Mouse (Mus musculus): ENCODE results near the gene Espl1. TPM values are rescaled to one million over a fixed set of nuclear protein-coding genes. Genes with fewer than 3 reads are reported as not detected.

The Espl1 gene
- polyA plus RNA-seq, 1 experiment from 2014 or later = 7.0 TPM

DNA sequence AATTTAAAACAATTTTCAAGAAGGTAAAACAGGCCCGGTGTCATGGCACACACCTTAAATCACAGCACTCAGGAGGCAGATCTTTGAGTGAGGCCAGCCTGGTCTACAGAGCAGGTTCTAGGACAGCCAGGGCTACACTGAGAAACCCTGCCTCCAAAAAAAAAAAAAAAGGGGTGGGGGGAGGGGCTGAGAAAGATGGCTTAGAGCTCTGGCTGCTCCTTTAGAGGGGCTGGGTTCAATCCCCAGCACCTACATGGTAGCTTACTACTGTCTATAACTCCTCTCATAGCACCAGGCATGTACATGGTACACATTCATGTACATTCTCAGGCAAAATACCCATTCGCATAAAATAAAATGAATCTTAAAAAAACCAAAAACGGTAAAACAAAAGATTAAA, 48.4 kb downstream of the Espl1 start:
- Histone ChIP-seq H3K4me3 (replicated peaks; ENCODE audit: low read length) (no peak overlapping the region), H3K36me3 (replicated peaks; ENCODE audit: control insufficient read depth, insufficient read depth) (peaks cover 25% of the 10 kb centered on the region), H3K4me2 (replicated peaks) (no peak overlapping the region), H3K27ac (no peak overlapping the region), H3K27me3 (ENCODE audit: control insufficient read depth, insufficient read depth, low read length) (no peaks in the 10 kb centered on the region), H3K9ac (no peak overlapping the region), H3K9me3 (ENCODE audit: control insufficient read depth, low read length) (no peaks in the 10 kb centered on the region), H3K4me1 (replicated peaks; ENCODE audit: control insufficient read depth, insufficient read depth, low read length) (no peaks in the 10 kb centered on the region)
- DNase-seq (ENCODE audit: low spot score) (no peak), ATAC-seq (ENCODE audit: low FRiP score) (no peak)
- WGBS = 96% methylated on average over 3 of the region's 3 CpGs

DNA sequence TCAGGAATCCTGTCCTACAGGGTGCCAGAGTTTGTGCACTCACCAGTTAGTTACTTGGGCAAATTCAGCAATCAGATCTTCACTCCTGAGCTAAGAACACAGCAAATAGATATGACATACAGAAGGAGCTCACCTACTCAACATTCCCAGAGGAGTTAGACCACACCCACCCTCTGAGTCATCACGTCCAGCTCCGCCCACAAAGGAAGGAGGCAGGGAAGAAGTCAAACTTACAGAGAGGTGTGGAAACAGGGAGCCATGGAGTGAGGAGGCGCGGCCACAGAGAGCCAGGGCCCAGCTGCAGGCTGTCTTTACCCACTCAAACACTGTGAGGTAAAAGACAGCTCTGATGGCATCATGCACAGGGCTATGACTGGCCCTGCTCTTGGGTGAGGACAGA, 50.4 kb downstream of the Espl1 start:
- no peak for DNase-seq (ENCODE audit: low spot score)
- 73% methylated on average over 4 of the region's 4 CpGs for WGBS
- H3K4me1 ChIP-seq (replicated peaks; ENCODE audit: control insufficient read depth, insufficient read depth, low read length) = peaks cover 6% of the 10 kb centered on the region
- no peak overlapping the region for H3K4me2 ChIP-seq (replicated peaks)
- H3K9ac ChIP-seq = no peak overlapping the region
- H3K27me3 ChIP-seq (ENCODE audit: control insufficient read depth, insufficient read depth, low read length) = no peaks in the 10 kb centered on the region
- H3K36me3 ChIP-seq (replicated peaks; ENCODE audit: control insufficient read depth, insufficient read depth) = peaks cover 18% of the 10 kb centered on the region; the same call in 1 of the 2 replicates
- no peak overlapping the region for H3K4me3 ChIP-seq (replicated peaks; ENCODE audit: low read length)
- no peak for ATAC-seq (ENCODE audit: low FRiP score)
- no peak overlapping the region for H3K27ac ChIP-seq
- H3K9me3 ChIP-seq (ENCODE audit: control insufficient read depth, low read length) = no peaks in the 10 kb centered on the region

DNA sequence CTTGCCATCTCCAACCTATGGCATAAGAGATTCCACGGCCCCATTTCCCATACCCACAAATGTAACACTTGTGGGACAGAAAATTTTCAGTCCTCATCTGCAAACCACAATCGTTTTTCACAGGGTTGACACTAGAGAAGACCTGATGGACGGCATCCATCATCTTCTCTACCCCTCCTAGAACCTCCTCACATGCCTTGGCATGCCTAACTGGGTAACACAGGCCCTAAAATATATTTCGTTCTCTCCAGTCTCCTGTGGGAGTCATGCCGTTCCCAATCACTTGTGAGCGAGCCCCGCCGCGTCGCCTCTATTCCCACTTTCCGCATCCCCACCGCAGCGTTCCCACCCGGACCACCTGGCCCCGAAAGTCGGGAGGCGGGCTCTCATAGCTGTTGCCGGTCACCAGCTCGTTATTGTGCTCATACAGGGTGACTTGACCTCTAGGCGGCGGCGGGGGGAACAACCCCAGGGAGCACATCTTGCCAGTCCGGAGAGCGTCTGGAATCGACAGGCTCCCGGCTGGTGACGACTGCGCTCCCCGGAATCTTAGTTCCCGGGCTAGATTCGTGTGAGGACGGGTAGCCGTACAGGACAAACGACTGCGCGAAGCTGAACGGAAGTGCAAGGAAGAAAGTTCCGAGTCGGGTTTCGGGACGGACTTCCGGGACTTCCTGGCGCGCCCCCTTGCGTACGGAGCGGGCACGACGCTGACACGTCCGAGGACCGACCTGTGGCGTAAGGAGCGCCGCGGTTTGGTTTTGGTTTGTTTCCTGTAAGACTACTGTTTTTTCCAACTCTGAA, 54.3 kb downstream of the Espl1 start, which contains the start of gene Aaas:
Gene Aaas (minus strand): TSS at position 634 of the 804 bp plus-strand sequence.
- peak; percentile 90 for ATAC-seq (ENCODE audit: low FRiP score)
- Histone ChIP-seq H3K9me3 (ENCODE audit: control insufficient read depth, low read length) (no peaks in the 10 kb centered on the region), H3K9ac (peak within 1 kb of the TSS; percentile 76), H3K36me3 (replicated peaks; ENCODE audit: control insufficient read depth, insufficient read depth) (peaks cover 11% of the 10 kb centered on the region; the same call in 1 of the 2 replicates), H3K27me3 (ENCODE audit: control insufficient read depth, insufficient read depth, low read length) (no peaks in the 10 kb centered on the region), H3K4me1 (replicated peaks; ENCODE audit: control insufficient read depth, insufficient read depth, low read length) (peaks cover 9% of the 10 kb centered on the region), H3K4me2 (replicated peaks) (peak within 1 kb of the TSS; percentile 71), H3K27ac (peak within 1 kb of the TSS; percentile 55), H3K4me3 (replicated peaks; ENCODE audit: low read length) (peak within 1 kb of the TSS; percentile 69)
- under 1% methylated on average over 56 of the region's 56 CpGs for WGBS
- DNase-seq (ENCODE audit: low spot score) = peak; percentile 98

DNA sequence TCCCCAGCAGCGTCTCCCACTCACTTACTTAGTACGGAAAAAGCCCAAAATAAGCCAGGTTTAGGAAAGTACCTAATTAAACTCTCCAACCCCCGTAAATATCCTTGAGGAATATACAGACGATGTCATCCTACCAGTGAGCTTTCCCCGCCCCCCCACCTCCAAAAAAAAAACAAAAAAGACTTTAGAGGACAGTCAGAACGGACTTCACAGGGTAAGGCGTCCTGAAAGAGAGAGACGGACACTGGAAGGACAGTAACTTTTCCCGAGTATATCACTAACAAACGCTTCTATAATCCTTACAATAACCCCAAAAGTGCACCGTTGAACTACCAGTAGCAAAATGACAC, 54.9 kb downstream of the Espl1 start:
- H3K9ac ChIP-seq = peak overlapping the region; percentile 57
- ATAC-seq (ENCODE audit: low FRiP score) = peak; percentile 24
- H3K27ac ChIP-seq = 0 out of 2 replicates have a peak overlapping the region, but pooled peaks have one; percentile 20
- peaks cover 5% of the 10 kb centered on the region for H3K27me3 ChIP-seq (ENCODE audit: control insufficient read depth, insufficient read depth, low read length)
- H3K4me1 ChIP-seq (replicated peaks; ENCODE audit: control insufficient read depth, insufficient read depth, low read length) = peaks cover 13% of the 10 kb centered on the region
- 0 out of 2 replicates have a peak, but pooled peaks cover 5% of the 10 kb centered on the region for H3K36me3 ChIP-seq (replicated peaks; ENCODE audit: control insufficient read depth, insufficient read depth)
- peak overlapping the region; percentile 71 for H3K4me2 ChIP-seq (replicated peaks)
- 12% methylated on average over 11 of the region's 11 CpGs for WGBS
- no peak for DNase-seq (ENCODE audit: low spot score)
- H3K4me3 ChIP-seq (replicated peaks; ENCODE audit: low read length) = peak overlapping the region; percentile 69
- H3K9me3 ChIP-seq (ENCODE audit: control insufficient read depth, low read length) = no peaks in the 10 kb centered on the region

DNA sequence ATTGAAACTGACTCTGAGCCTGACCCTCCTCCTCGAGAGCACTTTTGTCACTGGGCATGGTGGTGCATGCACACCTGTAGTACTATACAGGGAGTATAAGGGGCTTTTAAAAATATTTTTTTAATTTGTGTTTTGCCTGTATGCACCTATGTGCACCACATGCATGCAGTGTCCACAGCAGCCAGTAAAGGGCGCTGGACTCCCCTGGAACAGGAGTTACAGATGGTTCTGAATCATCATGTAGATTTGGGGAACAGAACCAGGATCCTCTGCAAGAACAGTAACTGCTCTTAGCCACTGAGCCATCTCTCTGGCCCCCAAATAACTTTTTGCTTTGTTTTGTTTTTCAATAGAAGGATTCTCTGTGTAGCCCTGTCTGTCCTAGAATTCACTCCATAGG, 56.1 kb downstream of the Espl1 start:
- Histone ChIP-seq H3K9me3 (ENCODE audit: control insufficient read depth, low read length) (no peaks in the 10 kb centered on the region), H3K27me3 (ENCODE audit: control insufficient read depth, insufficient read depth, low read length) (peaks cover 18% of the 10 kb centered on the region), H3K4me2 (replicated peaks) (no peak overlapping the region), H3K4me3 (replicated peaks; ENCODE audit: low read length) (no peak overlapping the region), H3K27ac (no peak overlapping the region), H3K9ac (no peak overlapping the region), H3K4me1 (replicated peaks; ENCODE audit: control insufficient read depth, insufficient read depth, low read length) (peaks cover 18% of the 10 kb centered on the region), H3K36me3 (replicated peaks; ENCODE audit: control insufficient read depth, insufficient read depth) (no peaks in the 10 kb centered on the region)
- whole genome bisulfite sequencing = 58% methylated on average over 2 of the region's 2 CpGs
- DNase-seq (ENCODE audit: low spot score) (no peak), ATAC-seq (ENCODE audit: low FRiP score) (no peak)

DNA sequence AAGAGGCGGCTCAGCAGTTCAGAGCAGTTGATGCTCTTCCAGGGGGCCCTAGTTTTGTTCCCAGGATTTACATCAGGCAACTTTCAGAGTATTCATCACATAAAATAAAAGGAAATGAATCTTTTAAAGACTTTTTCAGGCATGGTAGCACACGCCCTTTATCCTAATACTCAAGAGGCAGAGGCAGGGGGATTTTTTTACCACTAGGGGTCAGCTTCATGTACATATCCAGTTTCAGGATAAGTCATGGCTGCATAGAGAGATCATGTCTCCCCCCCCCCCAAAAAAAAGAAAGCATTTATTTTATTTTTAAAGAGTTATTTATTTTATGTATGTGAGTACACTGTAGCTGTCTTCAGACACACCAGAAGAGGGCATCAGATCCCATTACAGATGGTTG, 57.9 kb downstream of the Espl1 start:
- 89% methylated on average over 2 of the region's 2 CpGs for WGBS
- no peaks in the 10 kb centered on the region for H3K36me3 ChIP-seq (replicated peaks; ENCODE audit: control insufficient read depth, insufficient read depth)
- ATAC-seq (ENCODE audit: low FRiP score) (no peak), DNase-seq (ENCODE audit: low spot score) (no peak)
- H3K9ac ChIP-seq = no peak overlapping the region
- H3K27ac ChIP-seq = no peak overlapping the region
- H3K27me3 ChIP-seq (ENCODE audit: control insufficient read depth, insufficient read depth, low read length) = peaks cover 35% of the 10 kb centered on the region
- no peaks in the 10 kb centered on the region for H3K9me3 ChIP-seq (ENCODE audit: control insufficient read depth, low read length)
- no peak overlapping the region for H3K4me2 ChIP-seq (replicated peaks)
- peaks cover 27% of the 10 kb centered on the region for H3K4me1 ChIP-seq (replicated peaks; ENCODE audit: control insufficient read depth, insufficient read depth, low read length)
- no peak overlapping the region for H3K4me3 ChIP-seq (replicated peaks; ENCODE audit: low read length)

DNA sequence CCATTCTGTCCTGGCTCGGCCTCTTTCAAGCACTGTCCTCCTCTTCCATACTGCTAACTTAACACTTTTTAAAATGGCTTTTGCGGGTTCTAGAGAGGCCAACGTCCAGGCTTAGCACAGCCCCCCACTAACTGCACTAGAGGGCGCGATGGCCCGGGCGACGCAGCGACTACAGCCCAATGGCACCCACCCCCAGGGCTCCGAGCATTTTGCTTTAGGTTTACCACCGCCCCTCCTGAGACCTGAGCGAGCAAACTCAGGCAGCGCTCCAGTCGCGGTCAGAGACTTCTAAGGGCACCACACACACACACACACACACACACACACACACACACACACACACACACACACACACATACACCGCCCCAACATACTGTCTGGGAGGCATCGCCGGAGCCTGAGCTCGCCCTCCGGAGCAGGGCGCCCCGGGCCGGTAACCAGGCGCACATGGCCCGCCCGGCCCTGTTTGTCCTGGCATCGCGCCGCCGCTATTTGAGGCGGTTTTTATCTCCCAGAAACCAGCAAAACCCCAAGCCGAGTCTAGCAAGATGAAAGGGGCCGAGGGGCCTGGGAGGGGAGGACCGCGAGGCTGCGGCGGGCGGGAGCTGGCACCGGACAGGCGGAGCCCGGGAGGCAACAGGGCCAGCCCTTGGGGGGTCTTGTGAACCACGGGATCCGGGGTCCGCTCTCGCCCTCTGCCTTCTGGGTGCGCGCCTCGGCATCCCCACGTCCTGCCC, 59.2 kb downstream of the Espl1 start:
- Histone ChIP-seq H3K36me3 (replicated peaks; ENCODE audit: control insufficient read depth, insufficient read depth) (no peaks in the 10 kb centered on the region), H3K4me3 (replicated peaks; ENCODE audit: low read length) (peak overlapping the region; percentile 41), H3K9ac (peak overlapping the region; percentile 63), H3K4me2 (replicated peaks) (peak overlapping the region; percentile 83), H3K4me1 (replicated peaks; ENCODE audit: control insufficient read depth, insufficient read depth, low read length) (peaks cover 21% of the 10 kb centered on the region), H3K27me3 (ENCODE audit: control insufficient read depth, insufficient read depth, low read length) (peaks cover 42% of the 10 kb centered on the region), H3K27ac (peak overlapping the region; percentile 60; the same call in 1 of the 2 replicates), H3K9me3 (ENCODE audit: control insufficient read depth, low read length) (no peaks in the 10 kb centered on the region)
- ATAC-seq (ENCODE audit: low FRiP score) (peak; percentile 47; the same call in 1 of the 2 replicates), DNase-seq (ENCODE audit: low spot score) (peak; percentile 56)
- WGBS = under 1% methylated on average over 45 of the region's 49 CpGs

DNA sequence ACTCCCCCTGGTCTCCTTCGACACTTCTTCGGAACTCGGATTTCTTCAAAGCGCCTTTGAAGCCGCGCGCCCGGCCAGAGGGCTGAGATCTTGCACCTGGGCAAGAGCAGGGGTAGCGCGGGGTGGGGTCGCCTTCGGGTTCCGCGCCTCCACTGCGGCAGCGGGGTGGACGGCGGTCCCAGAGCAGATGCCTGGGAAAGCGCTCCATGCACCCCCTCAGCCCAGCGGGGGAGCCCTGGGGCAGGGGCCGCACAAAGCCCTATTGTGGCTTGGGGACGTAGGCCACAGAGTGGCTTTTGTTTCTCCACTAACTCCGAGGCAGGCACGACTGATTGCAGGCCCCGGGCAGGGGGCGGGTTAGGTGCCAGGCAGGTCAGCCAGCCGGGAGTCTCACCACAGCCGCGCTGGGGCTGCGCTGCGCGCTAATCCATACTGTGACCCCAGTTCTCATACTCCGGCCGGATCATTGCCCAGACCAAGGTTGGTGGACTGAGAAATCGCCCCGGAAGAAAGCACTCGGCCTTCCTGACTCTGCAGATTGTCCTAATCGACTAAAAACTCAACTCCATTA, 59.9 kb downstream of the Espl1 start:
- DNase-seq (ENCODE audit: low spot score) = no peak
- peak overlapping the region; percentile 41 for H3K4me3 ChIP-seq (replicated peaks; ENCODE audit: low read length)
- peak overlapping the region; percentile 83 for H3K4me2 ChIP-seq (replicated peaks)
- WGBS = under 1% methylated on average over 38 of the region's 38 CpGs
- H3K36me3 ChIP-seq (replicated peaks; ENCODE audit: control insufficient read depth, insufficient read depth) = no peaks in the 10 kb centered on the region
- H3K27me3 ChIP-seq (ENCODE audit: control insufficient read depth, insufficient read depth, low read length) = peaks cover 42% of the 10 kb centered on the region
- H3K9ac ChIP-seq = peak overlapping the region; percentile 63
- peak; percentile 51; the same call in 1 of the 2 replicates for ATAC-seq (ENCODE audit: low FRiP score)
- H3K9me3 ChIP-seq (ENCODE audit: control insufficient read depth, low read length) = no peaks in the 10 kb centered on the region
- H3K4me1 ChIP-seq (replicated peaks; ENCODE audit: control insufficient read depth, insufficient read depth, low read length) = peaks cover 21% of the 10 kb centered on the region
- peak overlapping the region; percentile 60; the same call in 1 of the 2 replicates for H3K27ac ChIP-seq
